Mouse (Mus musculus) layer of hippocampus, adult 8-10 months (tissue): ENCODE data around the gene Lemd1. TPM values are rescaled to one million over a fixed set of nuclear protein-coding genes. Genes with fewer than 3 reads are reported as not detected.

Experiments used
- microRNA-seq, 2 experiments: library from miRNA; unstranded; fragments of <30 nt; microRNA quantifications; one replicate each; pipeline ENCODE4 v1.2.0; 2022
- total RNA-seq, 4 experiments: library from RNA; stranded (reverse); gene quantifications; 2 replicates each; pipeline ENCODE4 v1.2.4; 2022

Gene Lemd1
- total RNA-seq, 4 experiments from 2014 or later = 0.30 to 1.3 (median 0.83) TPM

Small RNA genes within 50 kb of the gene (microRNA-seq; reads per million reads assigned to microRNA genes)
- 8.6 to 21.1 reads per million in 2 experiments for gene Mir135b

Other genes starting within 250 kb of the Lemd1 start
- under 1 TPM; 0.63 to 0.75 (median 0.70) TPM for gene Slc45a3, start 228.5 kb upstream of the Lemd1 start, total RNA-seq
- gene Elk4, start 183.8 kb upstream of the Lemd1 start, total RNA-seq = 10 to 100 TPM; 51.2 to 62.8 (median 58.9) TPM
- 10 to 100 TPM; 64.6 to 84.2 (median 78.5) TPM for gene Mfsd4a, start 123.4 kb upstream of the Lemd1 start, total RNA-seq
- gene Cdk18, start 51.7 kb upstream of the Lemd1 start, total RNA-seq = 10 to 100 TPM; 25.8 to 30.9 (median 27.6) TPM
- gene AC124108.1, start within 50 bp of the Lemd1 start, total RNA-seq = under 1 TPM; 0.69 to 0.92 (median 0.77) TPM
- gene Gm10188, start 38.3 kb downstream of the Lemd1 start, total RNA-seq = not detected
- gene Klhdc8a, start 107.2 kb downstream of the Lemd1 start, total RNA-seq = 1 to 10 TPM; 5.1 to 6.2 (median 5.7) TPM
- gene Nuak2, start 124.7 kb downstream of the Lemd1 start, total RNA-seq = 1 to 10 TPM; 1.2 to 2.0 (median 1.9) TPM
- gene Tmcc2, start 199.8 kb downstream of the Lemd1 start, total RNA-seq = 100 to 1,000 TPM; 201 to 235 (median 218) TPM
- 10 to 100 TPM; 41.2 to 53.1 (median 47.5) TPM for gene Dstyk, start 226.1 kb downstream of the Lemd1 start, total RNA-seq